Mouse (Mus musculus) liver, embryonic 14 days (tissue): Measurements from ENCODE around the gene Olfr1449. TPM values are rescaled to one million over a fixed set of nuclear protein-coding genes. Genes with fewer than 3 reads are reported as not detected.

Source experiments
- polyA plus RNA-seq: library from polyadenylated mRNA; depleted of rRNA; stranded (reverse); fragments of >200 nt; gene quantifications from 2 replicates; pipeline ENCODE4 v1.2.3, GENCODE M21; 2012; rRNA removed

Gene Olfr1449
- polyA plus RNA-seq, result not detected in 2 replicates

GRCm38 (mm10) chr19:12930540-12930939 is at the start of gene Olfr1449:
Olfr1449 (plus strand) TSS chr19:12930840.

GRCm38 (mm10) chr19:12883555-12883954 is 47.1 kb upstream of the Olfr1449 start, which contains the start of gene Olfr1445:
Olfr1445 (plus strand) TSS chr19:12883855.

GRCm38 (mm10) chr19:12893424-12893823 is 37.2 kb upstream of the Olfr1449 start, which contains the start of gene Olfr1446:
Olfr1446 (minus strand) TSS chr19:12893524.

DNA sequence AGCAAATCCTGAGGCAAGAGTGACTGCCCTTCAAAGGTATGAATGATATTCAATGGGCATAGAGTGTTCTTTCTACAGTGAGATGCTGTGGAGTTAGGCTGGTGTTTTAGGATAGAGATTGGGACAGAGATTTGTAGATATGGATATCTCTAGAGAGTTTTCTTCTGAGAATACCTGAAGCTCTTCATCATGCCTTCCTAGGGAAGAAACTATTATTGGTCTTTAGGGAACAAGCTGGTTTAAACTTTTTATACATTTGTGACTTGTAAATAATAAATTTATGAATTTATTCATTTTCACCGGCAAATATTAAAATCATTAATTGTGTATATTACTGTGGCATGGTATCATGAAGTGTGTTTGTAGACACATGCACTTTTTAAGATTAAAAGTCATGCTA is 27.0 kb upstream of the Olfr1449 start, which contains the start of gene Olfr1447:
Gene Olfr1447 (minus strand): TSS at position 101 of the 400 bp plus-strand sequence.

DNA sequence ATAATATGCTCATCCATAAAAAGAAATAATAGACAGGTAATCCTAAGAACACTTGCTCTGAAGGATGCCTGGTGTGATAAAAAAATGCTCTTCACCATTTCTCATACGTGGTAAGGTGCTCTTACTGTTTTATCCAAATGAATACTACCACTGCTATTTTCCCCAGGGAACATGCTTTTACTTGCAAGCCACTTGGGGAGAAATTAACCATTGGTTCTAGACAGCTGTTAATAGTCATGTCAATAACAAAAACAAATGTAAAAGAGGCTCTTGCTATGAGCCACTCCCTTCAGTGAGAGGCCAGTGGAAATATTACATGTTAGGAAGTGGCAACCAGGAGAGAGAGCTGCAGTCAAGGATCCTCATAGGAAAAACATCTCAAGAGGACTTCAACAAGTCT is 6.3 kb upstream of the Olfr1449 start, which contains the start of gene Olfr1448:
Gene Olfr1448 (minus strand): TSS at position 101 of the 400 bp plus-strand sequence.

GRCm38 (mm10) chr19:12949958-12950357 is 19.3 kb downstream of the Olfr1449 start, which contains the start of gene Olfr1450:
Olfr1450 (plus strand) TSS chr19:12950258.

Other genes with a start within 250 kb of the Olfr1449 start
- gene Keg1, start 235.1 kb upstream of the Olfr1449 start, polyA plus RNA-seq, result 1.8 and 2.5 TPM in 2 replicates
- gene Cntf, start 165.2 kb upstream of the Olfr1449 start, polyA plus RNA-seq, result 1.8 and 2.0 TPM in 2 replicates
- gene Zfp91, start 134.7 kb upstream of the Olfr1449 start, polyA plus RNA-seq, result 14.2 and 16.3 TPM in 2 replicates
- 1.1 and 1.9 TPM in 2 replicates for gene Lpxn, start 134.6 kb upstream of the Olfr1449 start, polyA plus RNA-seq
- not detected in 2 replicates for gene Gm5244, start 84.2 kb upstream of the Olfr1449 start, polyA plus RNA-seq
- gene Olfr1444, start 73.6 kb upstream of the Olfr1449 start, polyA plus RNA-seq, result not detected in 2 replicates
- gene Olfr1445, start 47.0 kb upstream of the Olfr1449 start, polyA plus RNA-seq, result not detected in 2 replicates
- gene Olfr1446, start 37.3 kb upstream of the Olfr1449 start, polyA plus RNA-seq, result not detected in 2 replicates
- gene Olfr1447, start 27.1 kb upstream of the Olfr1449 start, polyA plus RNA-seq, result not detected in 2 replicates
- gene Olfr1448, start 6.4 kb upstream of the Olfr1449 start, polyA plus RNA-seq, result not detected in 2 replicates
- gene Olfr1450, start 19.4 kb downstream of the Olfr1449 start, polyA plus RNA-seq, result not detected in 2 replicates
- gene Olfr1451, start 64.2 kb downstream of the Olfr1449 start, polyA plus RNA-seq, result not detected in 2 replicates
- gene Olfr1453, start 97.5 kb downstream of the Olfr1449 start, polyA plus RNA-seq, result not detected in 2 replicates
- gene Olfr1454, start 129.8 kb downstream of the Olfr1449 start, polyA plus RNA-seq, result not detected in 2 replicates
- not detected in 2 replicates for gene Olfr1457, start 167.1 kb downstream of the Olfr1449 start, polyA plus RNA-seq
- gene Olfr1458, start 175.9 kb downstream of the Olfr1449 start, polyA plus RNA-seq, result not detected in 2 replicates
- gene Olfr1459, start 218.7 kb downstream of the Olfr1449 start, polyA plus RNA-seq, result not detected in 2 replicates
- not detected in 2 replicates for gene Olfr1461, start 232.2 kb downstream of the Olfr1449 start, polyA plus RNA-seq